Mouse (Mus musculus) gastrocnemius, adult 2 months (tissue): ENCODE results near the gene Gm8104. TPM values are rescaled to one million over a fixed set of nuclear protein-coding genes. Genes with fewer than 3 reads are reported as not detected.
"Not testable (repeated sequence)": the region's sequence is repeated elsewhere in the genome, so short reads cannot be mapped to it uniquely, and the experiment has no call there.

ENCODE experiments used
- DNase-seq: peaks from one replicate; pipeline ENCODE4 v3.0.0; 2022
- H3K27ac ChIP-seq: fragments of 200-600 bp; 2 replicates; pipeline ENCODE4 v1.8.1; 2022; ENCODE audit warnings: mild to moderate bottlenecking
- H3K4me3 ChIP-seq: fragments of 200-600 bp; 2 replicates; pipeline ENCODE4 v1.8.1; 2022; ENCODE audit warnings: mild to moderate bottlenecking, moderate library complexity
- intact Hi-C: fragments of 180-260 bp; cut with DNase I; formaldehyde crosslinking; loops from one replicate; pipeline ENCODE4 v1.15.1; 2025
- long read RNA-seq, 2 experiments: library from polyadenylated mRNA; stranded (forward); transcript quantifications; one replicate each; pipeline ENCODE4 v2.0.0; 2021
- total RNA-seq, 2 experiments: library from RNA; stranded (reverse); gene quantifications; 2 replicates each; pipeline ENCODE4 v1.2.3; 2021

Gene Gm8104
- not detected for total RNA-seq
- long read RNA-seq, experiment 1 = 0 reads
- long read RNA-seq, experiment 2 = 0 reads

- H3K27ac ChIP-seq, H3K4me3 ChIP-seq, DNase-seq, intact Hi-C loops: not testable (repeated sequence)
Measured at GRCm38 (mm10) chr14:43100301-43100700, at the start of gene Gm8104. Gene Gm8104, plus strand, starts transcription at chr14:43100601.

GRCm38 (mm10) chr14:43058063-43058462 lies 42.3 kb upstream of the Gm8104 start:
- H3K27ac ChIP-seq, DNase-seq, H3K4me3 ChIP-seq, intact Hi-C loops: not testable (repeated sequence)

- DNase-seq, H3K27ac ChIP-seq, intact Hi-C loops, H3K4me3 ChIP-seq: not testable (repeated sequence)
Measured at GRCm38 (mm10) chr14:43060179-43060578, 40.2 kb upstream of the Gm8104 start.

- H3K4me3 ChIP-seq, intact Hi-C loops, DNase-seq, H3K27ac ChIP-seq: not testable (repeated sequence)
Measured at GRCm38 (mm10) chr14:43076543-43076942, 23.9 kb upstream of the Gm8104 start, which contains the start of gene Gm8094. Gene Gm8094, minus strand, starts transcription at chr14:43076643.

GRCm38 (mm10) chr14:43084936-43085730 lies 15.3 kb upstream of the Gm8104 start:
- DNase-seq, intact Hi-C loops, H3K4me3 ChIP-seq, H3K27ac ChIP-seq: not testable (repeated sequence)

- DNase-seq, H3K4me3 ChIP-seq, H3K27ac ChIP-seq, intact Hi-C loops: not testable (repeated sequence)
Measured at GRCm38 (mm10) chr14:43089103-43089919, 11.1 kb upstream of the Gm8104 start.

GRCm38 (mm10) chr14:43119673-43120072 lies 19.3 kb downstream of the Gm8104 start:
- DNase-seq, intact Hi-C loops, H3K4me3 ChIP-seq: not testable (repeated sequence)

GRCm38 (mm10) chr14:43126286-43126685 lies 25.9 kb downstream of the Gm8104 start:
- H3K4me3 ChIP-seq, DNase-seq, intact Hi-C loops, H3K27ac ChIP-seq: not testable (repeated sequence)

More at GRCm38 (mm10) chr14:43119673-43120072, 19.3 kb downstream of the Gm8104 start:
- not testable (repeated sequence) for H3K27ac ChIP-seq

Other genes with a start within 250 kb of the Gm8104 start
- gene Gm21977, start 247.1 kb upstream of the Gm8104 start, total RNA-seq = not detected
- gene Gm8082, start 107.0 kb upstream of the Gm8104 start, total RNA-seq = not detected
- gene Gm10376, start 85.0 kb upstream of the Gm8104 start, total RNA-seq = not detected
- not detected for gene Gm8094, start 24.0 kb upstream of the Gm8104 start, total RNA-seq
- not detected for gene Gm7233, start 79.3 kb downstream of the Gm8104 start, total RNA-seq
- gene Gm8122, start 134.7 kb downstream of the Gm8104 start, total RNA-seq = not detected
- gene Gm8126, start 158.0 kb downstream of the Gm8104 start, total RNA-seq = not detected
- gene Gm9732, start 174.4 kb downstream of the Gm8104 start, total RNA-seq = not detected
- gene Gm8127, start 193.2 kb downstream of the Gm8104 start, total RNA-seq = not detected
- not detected for gene 1700001F09Rik, start 247.2 kb downstream of the Gm8104 start, total RNA-seq